Mouse (Mus musculus): ENCODE data around the gene Retreg2. TPM values are rescaled to one million over a fixed set of nuclear protein-coding genes. Genes with fewer than 3 reads are reported as not detected.

Retreg2 gene
- total RNA-seq, 2 experiments from 2014 or later, result 199 to 200 TPM

DNA sequence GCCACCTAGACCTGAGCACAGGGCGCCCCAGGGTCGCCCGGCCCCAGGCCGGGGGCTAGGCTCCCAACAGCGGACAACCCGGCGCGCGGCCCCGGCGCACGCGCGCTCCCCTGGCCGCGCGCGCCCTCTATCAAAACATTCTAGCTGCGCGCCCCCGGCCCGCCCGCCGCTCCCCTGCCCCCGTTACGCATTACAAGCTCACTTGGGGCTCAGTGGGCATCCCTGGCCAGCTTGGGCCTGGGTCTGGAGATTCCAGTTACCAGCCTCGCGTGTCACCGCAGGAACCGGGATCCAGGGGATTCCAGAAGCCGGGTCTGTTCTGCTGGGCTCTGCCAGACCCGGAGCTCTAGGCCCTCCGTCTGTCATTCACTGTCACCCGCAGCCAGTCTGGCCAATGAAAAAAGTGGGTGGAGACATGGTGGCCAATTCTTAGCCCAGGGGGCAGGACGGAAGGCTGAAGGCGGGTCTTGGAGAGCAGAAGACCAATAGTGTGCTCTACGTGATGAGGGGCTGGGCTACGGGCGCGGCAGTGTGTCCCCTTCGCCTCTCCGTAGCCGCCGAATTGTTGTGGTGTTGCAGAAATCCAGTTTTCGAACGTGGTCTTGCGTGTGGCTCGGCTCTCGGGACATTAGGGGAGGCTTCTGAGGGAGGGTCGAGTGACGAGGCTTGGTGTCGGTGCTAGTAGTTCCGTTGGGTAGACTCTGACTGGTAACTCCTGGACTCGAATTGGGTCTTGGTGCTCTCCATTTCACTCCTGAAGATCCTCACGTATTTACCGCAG, 49.2 kb downstream of the Retreg2 start, which contains the start of the genes Ankzf1 and Atg9a:
TSS of gene Ankzf1 (plus strand) at position 530 of the 781 bp plus-strand sequence.
TSS of gene Atg9a (minus strand) at position 575 of the 781 bp plus-strand sequence.
- intact Hi-C loops (cut with DNase I), result no loop called here
- no peak for TF ChIP-seq CTCF (IDR thresholded peaks at IDR 0.05)

GRCm38 (mm10) chr1:75192452-75192851, 49.9 kb downstream of the Retreg2 start:
- TF ChIP-seq CTCF (IDR thresholded peaks at IDR 0.05), result no peak
- peak overlapping the region; percentile 60 for H3K4me3 ChIP-seq
- H3K27ac ChIP-seq, result peak overlapping the region; percentile 89
- DNase-seq (ENCODE audit: extremely low spot score in 1 of 2, low spot score in 2 of 2), result no peak
- intact Hi-C loops (cut with DNase I), result no loop called here

More for the DNA sequence above, 49.2 kb downstream of the Retreg2 start, which contains the start of the genes Ankzf1 and Atg9a:
- DNase-seq (ENCODE audit: extremely low spot score in 1 of 2, low spot score in 2 of 2), result peak; percentile 91 to 96
- Histone ChIP-seq H3K4me3 (peak within 1 kb of the TSS; percentile 60), H3K27ac (peak within 1 kb of the TSS; percentile 96)

Other genes with a start within 250 kb of the Retreg2 start
- gene Cryba2, start 249.6 kb upstream of the Retreg2 start, total RNA-seq (2021), result not detected
- gene Cfap65, start 207.2 kb upstream of the Retreg2 start, total RNA-seq (2021), result 1 to 10 TPM; 3.0 to 3.5 TPM
- gene Ihh, start 191.1 kb upstream of the Retreg2 start, total RNA-seq (2021), result under 1 TPM; 0.45 to 0.72 TPM
- gene Nhej1, start 17.6 kb upstream of the Retreg2 start, total RNA-seq (2021), result 1 to 10 TPM; 2.4 to 3.3 TPM
- gene Slc23a3, start 8.9 kb upstream of the Retreg2 start, total RNA-seq (2021), result 1 to 10 TPM; 2.7 to 3.3 TPM
- 10 to 100 TPM; 32.5 to 36.0 TPM for gene Cnppd1, start 67 bp upstream of the Retreg2 start, total RNA-seq (2021)
- 10 to 100 TPM; 27.6 to 28.9 TPM for gene Zfand2b, start 25.9 kb downstream of the Retreg2 start, total RNA-seq (2021)
- gene Abcb6, start 37.6 kb downstream of the Retreg2 start, total RNA-seq (2021), result 10 to 100 TPM; 24.9 to 25.4 TPM
- 10 to 100 TPM; 25.7 to 30.7 TPM for gene Ankzf1, start 49.4 kb downstream of the Retreg2 start, total RNA-seq (2021)
- 100 to 1,000 TPM; 131 to 132 TPM for gene Atg9a, start 49.4 kb downstream of the Retreg2 start, total RNA-seq (2021)
- gene Glb1l, start 68.0 kb downstream of the Retreg2 start, total RNA-seq (2021), result 10 to 100 TPM; 12.7 to 15.6 TPM
- gene Stk16, start 68.1 kb downstream of the Retreg2 start, total RNA-seq (2021), result 10 to 100 TPM; 85.6 to 86.0 TPM
- gene Tuba4a, start 77.1 kb downstream of the Retreg2 start, total RNA-seq (2021), result 100 to 1,000 TPM; 594 to 616 TPM
- not detected for gene A630095N17Rik, start 89.3 kb downstream of the Retreg2 start, total RNA-seq (2021)
- 100 to 1,000 TPM in 1 of 2 experiments, 10 to 100 TPM in 1; 93.6 to 102 TPM for gene Dnajb2, start 93.6 kb downstream of the Retreg2 start, total RNA-seq (2021)
- gene Ptprn, start 121.7 kb downstream of the Retreg2 start, total RNA-seq (2021), result 100 to 1,000 TPM; 507 to 550 TPM
- gene Resp18, start 135.6 kb downstream of the Retreg2 start, total RNA-seq (2021), result 100 to 1,000 TPM; 144 to 184 TPM
- gene Dnpep, start 175.2 kb downstream of the Retreg2 start, total RNA-seq (2021), result 10 to 100 TPM; 49.4 to 53.0 TPM
- gene Des, start 217.6 kb downstream of the Retreg2 start, total RNA-seq (2021), result 1 to 10 TPM in 1 of 2 experiments, under 1 TPM in 1; 0.77 to 1.7 TPM
- 100 to 1,000 TPM; 199 to 215 TPM for gene Speg, start 232.5 kb downstream of the Retreg2 start, total RNA-seq (2021)

Measured in left cerebral cortex, adult 2 months (tissue).